Mouse (Mus musculus) C2C12 (cell line): Measurements from ENCODE around the gene Akr1b3.

Source experiments
- CEBPB ChIP-seq: IDR thresholded peaks from one replicate; pipeline ENCODE4 v1.6.1; 2011; ENCODE audit warnings: low read depth, mild to moderate bottlenecking, control low read depth, moderate library complexity
- CTCF ChIP-seq: IDR thresholded peaks from one replicate; pipeline ENCODE4 v1.5.1; 2011; ENCODE audit not compliant: control insufficient read depth, insufficient read depth, insufficient read length
- MAX ChIP-seq: IDR thresholded peaks from one replicate; pipeline ENCODE4 v1.6.1; 2011; ENCODE audit warnings: mild to moderate bottlenecking, control low read depth
- MYOD1 ChIP-seq: IDR thresholded peaks from one replicate; pipeline ENCODE4 v1.6.1; 2011; ENCODE audit warnings: low read depth; ENCODE audit not compliant: control insufficient read depth, insufficient read length
- USF1 ChIP-seq: IDR thresholded peaks from one replicate; pipeline ENCODE4 v1.6.1; 2011; ENCODE audit warnings: low read depth, mild to moderate bottlenecking, control low read depth, moderate library complexity

GRCm38 (mm10) chr6:34316854-34317771 is at the start of gene Akr1b3:
- TF ChIP-seq CTCF: no peak
- peak; percentile 78 for TF ChIP-seq USF1
- peak; percentile 97 for TF ChIP-seq MAX
- TF ChIP-seq MYOD1: no peak
- TF ChIP-seq CEBPB: no peak
